In genomic region chr2:128127691-128128292, GRCm38 (mm10) we compare ENCODE assay signal across 8 mouse cellular contexts. TPM values are rescaled to one million over a fixed set of nuclear protein-coding genes. Genes with fewer than 3 reads are reported as not detected.
DNase-seq lines count a peak whose midpoint lies in the region; ATAC-seq and TF ChIP-seq lines count a peak whose summit lies in the region.

No protein-coding gene starts in this region.

- TF ChIP-seq POLR2A in CH12.LX (IDR thresholded peaks at IDR 0.05; ENCODE audit: low read depth, low read length), result no peak
- TF ChIP-seq POLR2A in testis, adult 2 months (IDR thresholded peaks at IDR 0.05; ENCODE audit: control insufficient read depth, low read depth, low read length), result peak; percentile 60

- H3K4me3 ChIP-seq in CH12.LX (replicated peaks in 1 of 3; ENCODE audit: low read depth in 2 of 3, low read length in 2 of 3, poor library complexity in 1 of 3), result peak overlapping the region; percentile 70 to 86 (median 73)
- H3K4me3 ChIP-seq in erythroblast, embryonic 14.5 days (replicated peaks), result peak overlapping the region; percentile 89
- H3K4me3 ChIP-seq in heart, embryonic 13.5 days, result peak overlapping the region; percentile 81
- peak overlapping the region; percentile 79 for H3K4me3 ChIP-seq in kidney, embryonic 16.5 days (ENCODE audit: low read length)
- H3K4me3 ChIP-seq in liver, embryonic 14.5 days (ENCODE audit: insufficient read depth in 1 of 2, low read depth in 2 of 2, low read length in 2 of 2), result peak overlapping the region; percentile 74 to 87
- peak overlapping the region; percentile 95 for H3K4me3 ChIP-seq in testis, adult 2 months (ENCODE audit: control insufficient read depth, low read depth, low read length)

- no peaks in the 10 kb centered on the region for H3K79me2 ChIP-seq in CH12.LX (replicated peaks; ENCODE audit: control insufficient read depth, extremely low read depth, insufficient read depth, poor library complexity, severe bottlenecking)

- H3K27me3 ChIP-seq in CH12.LX (replicated peaks), result no peaks in the 10 kb centered on the region
- peaks cover 48% of the 10 kb centered on the region for H3K27me3 ChIP-seq in erythroblast, embryonic 14.5 days (ENCODE audit: control insufficient read depth)
- H3K27me3 ChIP-seq in heart, embryonic 13.5 days (replicated peaks), result peaks cover 18% of the 10 kb centered on the region; the same call in 1 of the 2 replicates
- peaks cover 15% of the 10 kb centered on the region for H3K27me3 ChIP-seq in kidney, embryonic 16.5 days (ENCODE audit: insufficient read depth, low read length)
- peaks cover 31% of the 10 kb centered on the region for H3K27me3 ChIP-seq in liver, embryonic 14.5 days (ENCODE audit: control insufficient read depth, insufficient read depth, low read length)
- H3K27me3 ChIP-seq in testis, adult 2 months (ENCODE audit: control insufficient read depth, insufficient read depth, low read length), result peaks cover 3% of the 10 kb centered on the region; the same call in 1 of the 2 replicates

- peaks cover 11 to 37% of the 10 kb centered on the region in 2 experiments for H3K36me3 ChIP-seq in CH12.LX (replicated peaks in 1 of 2; ENCODE audit: control insufficient read depth in 1 of 2, insufficient read depth in 1 of 2, low read length in 1 of 2)
- H3K36me3 ChIP-seq in erythroblast, embryonic 14.5 days (ENCODE audit: control insufficient read depth), result peaks cover 38% of the 10 kb centered on the region
- H3K36me3 ChIP-seq in heart, embryonic 13.5 days, result peaks cover 41% of the 10 kb centered on the region
- peaks cover 18% of the 10 kb centered on the region for H3K36me3 ChIP-seq in kidney, embryonic 16.5 days (ENCODE audit: insufficient read depth, low read length)
- peaks cover 8% of the 10 kb centered on the region; the same call in 1 of the 2 replicates for H3K36me3 ChIP-seq in liver, embryonic 14.5 days (replicated peaks; ENCODE audit: control insufficient read depth, insufficient read depth, low read depth)
- no peaks in the 10 kb centered on the region for H3K36me3 ChIP-seq in testis, adult 2 months (ENCODE audit: control insufficient read depth, insufficient read depth, low read length)

- H3K27ac ChIP-seq in CH12.LX (ENCODE audit: insufficient read depth, low read depth), result no peak overlapping the region
- peak overlapping the region; percentile 90 for H3K27ac ChIP-seq in heart, embryonic 13.5 days (replicated peaks)
- H3K27ac ChIP-seq in kidney, embryonic 16.5 days (ENCODE audit: low read length), result peak overlapping the region; percentile 95
- H3K27ac ChIP-seq in liver, embryonic 14.5 days, result no peak overlapping the region
- H3K27ac ChIP-seq in testis, adult 2 months (ENCODE audit: control insufficient read depth, insufficient read depth, low read depth, low read length), result peak overlapping the region; percentile 41

- no peak; the same call in 1 of the 2 replicates for TF ChIP-seq RAD21 in CH12.LX (IDR thresholded peaks at IDR 0.05; ENCODE audit: low read depth, low read length)

- 0 out of 4 replicates have a peak, but pooled peaks of 1 of the 2 experiments have one; percentile 5 for TF ChIP-seq CTCF in CH12.LX (conservative IDR thresholded peaks at IDR 0.05 in 1 of 2, IDR thresholded peaks at IDR 0.05 in 1 of 2; ENCODE audit: low read depth in 2 of 2, low read length in 2 of 2)
- TF ChIP-seq CTCF in liver, embryonic 14.5 days (IDR thresholded peaks at IDR 0.05; ENCODE audit: low read depth), result no peak
- TF ChIP-seq CTCF in testis, adult 2 months (IDR thresholded peaks at IDR 0.05; ENCODE audit: control insufficient read depth, insufficient read depth, insufficient replicate concordance, low read depth, low read length), result no peak

- no peak for DNase-seq in CH12.LX (ENCODE audit: extremely low read depth)
- peak; percentile 84 for DNase-seq in brain, adult 2 months (ENCODE audit: low read depth, low spot score)
- DNase-seq in liver, embryonic 14.5 days (ENCODE audit: low read depth in 3 of 3, low spot score in 3 of 3), result peak in 1 of 3 experiments; percentile 44
- DNase-seq in natural killer cell, adult 2 months (ENCODE audit: low spot score in 2 of 2), result peak; percentile 73 to 78

- H3K4me1 ChIP-seq in CH12.LX (ENCODE audit: control insufficient read depth in 1 of 2, insufficient read depth in 2 of 2), result peaks cover 3 to 24% of the 10 kb centered on the region in 2 experiments
- peaks cover 56% of the 10 kb centered on the region for H3K4me1 ChIP-seq in erythroblast, embryonic 14.5 days (ENCODE audit: control insufficient read depth)
- H3K4me1 ChIP-seq in heart, embryonic 13.5 days, result peaks cover 48% of the 10 kb centered on the region
- peaks cover 44% of the 10 kb centered on the region for H3K4me1 ChIP-seq in kidney, embryonic 16.5 days (ENCODE audit: insufficient read depth, low read length)
- peaks cover 0 to 10% of the 10 kb centered on the region in 2 experiments; a peak in 2 of 4 replicates for H3K4me1 ChIP-seq in liver, embryonic 14.5 days (replicated peaks; ENCODE audit: control insufficient read depth in 2 of 2, insufficient read depth in 2 of 2, low read length in 1 of 2)
- H3K4me1 ChIP-seq in testis, adult 2 months (ENCODE audit: control insufficient read depth, insufficient read depth, low read length), result peaks cover 30% of the 10 kb centered on the region

- WGBS in heart, embryonic 13.5 days, result under 1% methylated on average over 46 of the region's 48 CpGs
- WGBS in kidney, embryonic 16.5 days, result under 1% methylated on average over 48 of the region's 48 CpGs
- WGBS in liver, embryonic 14.5 days (ENCODE audit: insufficient replicate concordance), result under 1% methylated on average over 48 of the region's 48 CpGs

- H3K9ac ChIP-seq in CH12.LX (ENCODE audit: insufficient read depth, low read depth), result peak overlapping the region; percentile 30; the same call in 1 of the 2 replicates
- peak overlapping the region; percentile 87 for H3K9ac ChIP-seq in heart, embryonic 13.5 days
- peak overlapping the region; percentile 88 for H3K9ac ChIP-seq in kidney, embryonic 16.5 days (replicated peaks; ENCODE audit: low read length)
- H3K9ac ChIP-seq in liver, embryonic 14.5 days (replicated peaks), result peak overlapping the region; percentile 56

- ATAC-seq in heart, embryonic 13.5 days (ENCODE audit: extremely low read depth, insufficient number of reproducible peaks, low FRiP score, low TSS enrichment), result no peak; the same call in 1 of the 2 replicates
- ATAC-seq in kidney, embryonic 16.5 days (ENCODE audit: low FRiP score, low TSS enrichment), result peak; percentile 22; the same call in 1 of the 2 replicates
- ATAC-seq in liver, embryonic 14.5 days (ENCODE audit: insufficient read depth), result peak; percentile 38; the same call in 1 of the 2 replicates

- peaks cover 12% of the 10 kb centered on the region for H3K9me3 ChIP-seq in CH12.LX (replicated peaks; ENCODE audit: low read length)
- peaks cover 4% of the 10 kb centered on the region; the same call in 1 of the 2 replicates for H3K9me3 ChIP-seq in erythroblast, embryonic 14.5 days (ENCODE audit: control insufficient read depth, low read length)
- H3K9me3 ChIP-seq in heart, embryonic 13.5 days, result no peaks in the 10 kb centered on the region
- H3K9me3 ChIP-seq in kidney, embryonic 16.5 days (ENCODE audit: low read length), result no peaks in the 10 kb centered on the region
- H3K9me3 ChIP-seq in liver, embryonic 14.5 days (ENCODE audit: control insufficient read depth, low read length), result no peaks in the 10 kb centered on the region

- H3K4me2 ChIP-seq in CH12.LX (ENCODE audit: insufficient read depth, low read depth, poor library complexity, severe bottlenecking), result peak overlapping the region; percentile 66
- peak overlapping the region; percentile 99 for H3K4me2 ChIP-seq in heart, embryonic 13.5 days
- H3K4me2 ChIP-seq in kidney, embryonic 16.5 days (replicated peaks; ENCODE audit: low read depth, low read length), result peak overlapping the region; percentile 95
- peak overlapping the region; percentile 87 for H3K4me2 ChIP-seq in liver, embryonic 14.5 days (ENCODE audit: low read depth)

- in situ Hi-C loops in CH12.LX (cut with MboI; ENCODE audit: low pct_ligation_motif_present, low pct_unique_long_range_greater_than_20kb, low sequenced_read_pairs), result no loop called here

- dilution Hi-C loops in CH12.LX (cut with MboI; ENCODE audit: extremely low pct_ligation_motif_present, extremely low pct_unique_long_range_greater_than_20kb, low sequenced_read_pairs), result no loop called here

- TF ChIP-seq EP300 in CH12.LX (IDR thresholded peaks at IDR 0.05; ENCODE audit: low read length), result no peak
- TF ChIP-seq EP300 in liver, embryonic 14.5 days (IDR thresholded peaks at IDR 0.05; ENCODE audit: low read depth), result no peak

TF ChIP-seq in CH12.LX, 34 proteins besides CTCF, POLR2A, EP300 and RAD21:
- TF ChIP-seq MAX (IDR thresholded peaks at IDR 0.05; ENCODE audit: low read length) (no peak), SMC3 (IDR thresholded peaks at IDR 0.05; ENCODE audit: low read depth, low read length) (peak; percentile 9; the same call in 1 of the 2 replicates), MAFK (IDR thresholded peaks at IDR 0.05; ENCODE audit: insufficient replicate concordance, low read length) (peak; percentile 84), MAZ (IDR thresholded peaks at IDR 0.05; ENCODE audit: low read depth, low read length) (0 out of 2 replicates have a peak, but pooled peaks have one; percentile 9)

RNA-seq across cellular contexts. Expression of gene Bcl2l11, which starts 2.0 kb away (rescaled TPM):
- total RNA-seq in CH12.LX (2012; rRNA removed) (7.8 and 9.9 TPM in 2 replicates), CH12.LX (2014; rRNA removed) (10.2 and 11.6 TPM in 2 replicates)
- polyA plus RNA-seq in CH12.LX (2012; ENCODE audit: insufficient read length, low read depth), result 18.4 and 24.6 TPM in 2 replicates
- polyA plus RNA-seq in erythroblast, embryonic 14.5 days (2012), result 0.67 and 1.2 TPM in 2 replicates
- 13.5 and 15.4 TPM in 2 replicates for polyA plus RNA-seq in heart, embryonic 13.5 days (2015; fragmentation: Nextera tagmentation; extraction: Ambion mirVana)
- 25.6 and 28.2 TPM in 2 replicates for polyA plus RNA-seq in kidney, embryonic 16.5 days (2015; fragmentation: Nextera tagmentation; extraction: Ambion mirVana)
- 4.5 and 5.0 TPM in 2 replicates for polyA plus RNA-seq in liver, embryonic 14.5 days (2012; rRNA removed)
- 3.3 and 4.0 TPM in 2 replicates for polyA plus RNA-seq in liver, embryonic 14.5 days (2014; fragmentation: Nextera tagmentation; extraction: Ambion mirVana)
- polyA plus RNA-seq in testis, adult 2 months (2012; rRNA removed), result 59.1 and 63.3 TPM in 2 replicates

Comparison
In these comparisons a context has a peak if more than half of its experiments do, and no peak if none do; other contexts are left out.
1. H3K27ac ChIP-seq: peak in heart, embryonic 13.5 days (single experiment), kidney, embryonic 16.5 days (single experiment) and testis, adult 2 months (single experiment); none in CH12.LX (single experiment) and liver, embryonic 14.5 days (single experiment).
2. H3K9ac ChIP-seq: peak in every context shown above with its lines; median percentile 88 in kidney, embryonic 16.5 days; 87 in heart, embryonic 13.5 days; 56 in liver, embryonic 14.5 days; 30 in CH12.LX.
3. Peak in every context shown above with its lines, with median percentiles within 50 percentile points of each other: H3K4me2 ChIP-seq and H3K4me3 ChIP-seq.